Mouse (Mus musculus) heart, embryonic 16.5 days (tissue): ENCODE data around the gene Thnsl2. TPM values are rescaled to one million over a fixed set of nuclear protein-coding genes. Genes with fewer than 3 reads are reported as not detected.

Experiments used
- ATAC-seq: fragments of 200-750 bp; cut with Nextera tagmentation; replicated peaks from 2 replicates; pipeline ENCODE4 v1.8.0; 2017; ENCODE audit warnings: moderate number of reproducible peaks; ENCODE audit not compliant: insufficient read depth, low FRiP score; ENCODE audit errors: extremely low read depth
- H3K27ac ChIP-seq: fragments of 300-500 bp; sonication (generic); 2 replicates; pipeline ENCODE4 v1.5.1; 2014; ENCODE audit warnings: mild to moderate bottlenecking, low read length, control low read depth, moderate library complexity
- H3K27me3 ChIP-seq: fragments of 300-500 bp; sonication (generic); 2 replicates; pipeline ENCODE4 v1.6.1; 2014; ENCODE audit warnings: low read length, mixed read lengths; ENCODE audit not compliant: control insufficient read depth, insufficient read depth
- H3K36me3 ChIP-seq: fragments of 300-500 bp; sonication (generic); 2 replicates; pipeline ENCODE4 v1.6.1; 2014; ENCODE audit not compliant: control insufficient read depth, insufficient read depth
- H3K4me1 ChIP-seq: fragments of 300-500 bp; sonication (generic); 2 replicates; pipeline ENCODE4 v1.6.1; 2014; ENCODE audit warnings: low read length, mixed read lengths; ENCODE audit not compliant: control insufficient read depth, insufficient read depth
- H3K4me2 ChIP-seq: fragments of 300-500 bp; sonication (generic); 2 replicates; pipeline ENCODE4 v1.6.1; 2014; ENCODE audit warnings: low read depth, mild to moderate bottlenecking, control low read depth, low read length
- H3K4me3 ChIP-seq: fragments of 300-500 bp; sonication (generic); 2 replicates; pipeline ENCODE4 v1.5.1; 2014; ENCODE audit warnings: mild to moderate bottlenecking, control low read depth, low read length
- H3K9ac ChIP-seq: fragments of 300-500 bp; sonication (generic); 2 replicates; pipeline ENCODE4 v1.6.1; 2014; ENCODE audit warnings: low read length, control low read depth
- H3K9me3 ChIP-seq: fragments of 300-500 bp; sonication (generic); replicated peaks from 2 replicates; pipeline ENCODE4 v1.6.1; 2016; ENCODE audit warnings: low read length; ENCODE audit not compliant: control insufficient read depth
- WGBS: fragments of 180-500 bp; shearing (Covaris S2); extraction: QIAGEN DNeasy Blood & Tissue Kit; methylation state at CpG from one replicate; pipeline ENCODE4 v1.1.7; 2014; 5-methylcytosine and 5-hydroxymethylcytosine counted together
- polyA plus RNA-seq: library from polyadenylated mRNA; unstranded; fragments of >200 nt; fragmentation: Nextera tagmentation; extraction: Ambion mirVana; gene quantifications from 2 replicates; pipeline ENCODE4 v1.2.1, GENCODE M21; 2015

The Thnsl2 gene
- polyA plus RNA-seq, 1 experiment from 2014 or later = 5.9 TPM

GRCm38 (mm10) chr6:71125043-71125893 is 19.0 kb downstream of the Thnsl2 start:
- peak; percentile 41; the same call in 1 of the 2 replicates for ATAC-seq
- no peaks in the 10 kb centered on the region for H3K36me3 ChIP-seq
- H3K9me3 ChIP-seq = no peaks in the 10 kb centered on the region
- no peaks in the 10 kb centered on the region for H3K4me1 ChIP-seq
- no peak overlapping the region for H3K4me2 ChIP-seq
- H3K9ac ChIP-seq = no peak overlapping the region
- 2% methylated on average over 3 of the region's 3 CpGs for WGBS
- H3K4me3 ChIP-seq = no peak overlapping the region
- no peaks in the 10 kb centered on the region; the same call in 1 of the 2 replicates for H3K27me3 ChIP-seq
- H3K27ac ChIP-seq = no peak overlapping the region

- no peak for ATAC-seq
- Histone ChIP-seq H3K9me3 (no peaks in the 10 kb centered on the region), H3K27ac (no peak overlapping the region), H3K4me1 (no peaks in the 10 kb centered on the region), H3K27me3 (no peaks in the 10 kb centered on the region), H3K36me3 (no peaks in the 10 kb centered on the region), H3K4me2 (no peak overlapping the region), H3K9ac (no peak overlapping the region), H3K4me3 (no peak overlapping the region)
- 20% methylated on average over 8 of the region's 10 CpGs for WGBS
These were observed 24.5 kb downstream of the Thnsl2 start for GRCm38 (mm10) chr6:71119577-71120254.

GRCm38 (mm10) chr6:71111419-71112113 is 32.7 kb downstream of the Thnsl2 start:
- no peaks in the 10 kb centered on the region for H3K9me3 ChIP-seq
- H3K4me2 ChIP-seq = no peak overlapping the region
- no peaks in the 10 kb centered on the region for H3K4me1 ChIP-seq
- no peak overlapping the region for H3K4me3 ChIP-seq
- ATAC-seq = no peak
- no peak overlapping the region for H3K27ac ChIP-seq
- H3K9ac ChIP-seq = no peak overlapping the region
- H3K27me3 ChIP-seq = no peaks in the 10 kb centered on the region
- no peaks in the 10 kb centered on the region for H3K36me3 ChIP-seq
- WGBS = 61% methylated on average over 11 of the region's 11 CpGs

GRCm38 (mm10) chr6:71106170-71106945 is 37.9 kb downstream of the Thnsl2 start:
- H3K36me3 ChIP-seq = no peaks in the 10 kb centered on the region
- no peaks in the 10 kb centered on the region for H3K9me3 ChIP-seq
- 54% methylated on average over 19 of the region's 19 CpGs for WGBS
- no peaks in the 10 kb centered on the region for H3K27me3 ChIP-seq
- H3K4me3 ChIP-seq = peak overlapping the region; percentile 3; the same call in 1 of the 2 replicates
- H3K27ac ChIP-seq = peak overlapping the region; percentile 49
- H3K4me1 ChIP-seq = no peaks in the 10 kb centered on the region
- peak; percentile 58; the same call in 1 of the 2 replicates for ATAC-seq
- H3K9ac ChIP-seq = no peak overlapping the region
- H3K4me2 ChIP-seq = 0 out of 2 replicates have a peak overlapping the region, but pooled peaks have one; percentile 16

- Histone ChIP-seq H3K4me1 (no peaks in the 10 kb centered on the region), H3K4me2 (no peak overlapping the region), H3K9me3 (no peaks in the 10 kb centered on the region), H3K9ac (no peak overlapping the region), H3K4me3 (no peak overlapping the region), H3K27me3 (no peaks in the 10 kb centered on the region), H3K36me3 (no peaks in the 10 kb centered on the region), H3K27ac (no peak overlapping the region)
- ATAC-seq = no peak
- WGBS = 76% methylated on average over 3 of the region's 3 CpGs
These were observed 48.1 kb downstream of the Thnsl2 start for GRCm38 (mm10) chr6:71096126-71096525.

- WGBS = 63% methylated on average over 5 of the region's 5 CpGs
- no peaks in the 10 kb centered on the region for H3K4me1 ChIP-seq
- no peaks in the 10 kb centered on the region for H3K9me3 ChIP-seq
- H3K36me3 ChIP-seq = no peaks in the 10 kb centered on the region
- no peak overlapping the region for H3K4me3 ChIP-seq
- no peak for ATAC-seq
- no peak overlapping the region for H3K9ac ChIP-seq
- no peak overlapping the region for H3K4me2 ChIP-seq
- H3K27me3 ChIP-seq = no peaks in the 10 kb centered on the region
- no peak overlapping the region for H3K27ac ChIP-seq
These were observed 49.5 kb downstream of the Thnsl2 start for GRCm38 (mm10) chr6:71094693-71095092.

GRCm38 (mm10) chr6:71093686-71094085 is 50.6 kb downstream of the Thnsl2 start:
- ATAC-seq = no peak
- Histone ChIP-seq H3K4me1 (no peaks in the 10 kb centered on the region), H3K4me2 (no peak overlapping the region), H3K9ac (no peak overlapping the region), H3K27ac (no peak overlapping the region), H3K4me3 (no peak overlapping the region), H3K27me3 (no peaks in the 10 kb centered on the region), H3K36me3 (no peaks in the 10 kb centered on the region), H3K9me3 (no peaks in the 10 kb centered on the region)
- 79% methylated on average over 6 of the region's 6 CpGs for WGBS

- H3K27me3 ChIP-seq = no peaks in the 10 kb centered on the region
- no peak overlapping the region for H3K27ac ChIP-seq
- H3K9ac ChIP-seq = no peak overlapping the region
- no peak overlapping the region for H3K4me2 ChIP-seq
- no peak for ATAC-seq
- no peaks in the 10 kb centered on the region for H3K36me3 ChIP-seq
- no peaks in the 10 kb centered on the region for H3K4me1 ChIP-seq
- no peak overlapping the region for H3K4me3 ChIP-seq
- 71% methylated on average over 5 of the region's 5 CpGs for WGBS
- H3K9me3 ChIP-seq = 0 out of 2 replicates have a peak, but pooled peaks cover 5% of the 10 kb centered on the region
These were observed 53.8 kb downstream of the Thnsl2 start for GRCm38 (mm10) chr6:71090475-71090874.
